In the genomic region with DNA sequence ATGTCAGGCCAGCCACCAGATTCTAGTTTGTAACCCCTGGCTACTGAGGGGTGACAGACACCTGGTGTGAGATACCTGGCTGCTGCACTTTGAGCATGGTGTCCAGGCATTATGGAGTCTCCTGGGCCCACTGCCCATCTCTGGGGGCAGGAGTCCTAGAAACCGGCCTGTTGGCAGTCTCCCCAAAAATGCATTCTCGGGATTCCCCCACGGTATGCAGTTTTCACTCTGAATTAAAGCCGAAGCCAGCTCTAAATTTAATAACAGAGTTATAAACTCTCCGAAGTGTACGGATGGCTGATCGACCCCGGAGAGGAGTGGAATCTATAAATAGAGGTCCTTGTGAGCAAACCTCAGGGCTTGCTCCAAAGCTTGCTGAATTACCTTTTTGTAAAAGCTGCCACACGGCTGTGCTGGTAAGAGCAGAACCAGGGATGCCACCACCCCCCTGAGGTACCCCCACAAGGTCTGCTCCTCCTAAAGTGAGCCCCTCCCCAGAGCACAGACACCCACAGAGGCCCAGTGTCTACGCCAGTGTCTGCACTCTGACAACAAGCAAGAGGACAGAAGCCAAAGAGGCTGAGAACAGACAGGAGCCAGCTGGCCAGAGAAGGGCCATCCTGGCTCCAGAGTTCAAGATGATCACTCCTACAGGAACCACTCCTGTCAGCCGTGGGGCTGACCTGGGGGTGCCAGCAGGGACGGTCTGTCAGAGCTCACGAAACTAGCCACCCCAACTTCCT, we compare ENCODE assay signal across 11 mouse cellular contexts. TPM values are rescaled to one million over a fixed set of nuclear protein-coding genes. Genes with fewer than 3 reads are reported as not detected.
A peak's percentile ranks its signal among the peaks of the same experiment; 100 is the strongest.
DNase-seq lines count a peak whose midpoint lies in the region; ATAC-seq and TF ChIP-seq lines count a peak whose summit lies in the region.
"Had no signal": no experiment of that assay in that cellular context is flagged by ENCODE, and none has a peak within 500 bp of the region (broad histone marks: within the 10 kb centered on the region; RNA-seq: fewer than 3 reads in every experiment).

No protein-coding gene starts in this region.

- no peak for TF ChIP-seq EP300 in stomach, postnatal 0 days (optimal IDR thresholded peaks at IDR 0.05)

- peaks cover 47% of the 10 kb centered on the region for H3K27me3 ChIP-seq in forebrain, embryonic 10.5 days (ENCODE audit: poor library complexity, severe bottlenecking)
- H3K27me3 ChIP-seq in forebrain, embryonic 11.5 days (ENCODE audit: control insufficient read depth, insufficient read depth, low read length) = no peaks in the 10 kb centered on the region; the same call in 1 of the 2 replicates
- no peaks in the 10 kb centered on the region for H3K27me3 ChIP-seq in midbrain, postnatal 0 days (ENCODE audit: insufficient read depth, low read length)
- no peaks in the 10 kb centered on the region for H3K27me3 ChIP-seq in midbrain, embryonic 14.5 days (ENCODE audit: control insufficient read depth, insufficient read depth, low read length)
- peaks cover 18% of the 10 kb centered on the region; the same call in 1 of the 2 replicates for H3K27me3 ChIP-seq in limb, embryonic 12.5 days
- H3K27me3 ChIP-seq in stomach, postnatal 0 days (ENCODE audit: control insufficient read depth, insufficient read depth, low read length) = no peaks in the 10 kb centered on the region

- H3K4me1 ChIP-seq in forebrain, embryonic 10.5 days = peaks cover 25% of the 10 kb centered on the region
- no peaks in the 10 kb centered on the region for H3K4me1 ChIP-seq in forebrain, embryonic 11.5 days (replicated peaks; ENCODE audit: control insufficient read depth, insufficient read depth, low read length)
- H3K4me1 ChIP-seq in midbrain, postnatal 0 days (ENCODE audit: insufficient read depth, low read length) = no peaks in the 10 kb centered on the region
- H3K4me1 ChIP-seq in midbrain, embryonic 14.5 days (ENCODE audit: control insufficient read depth, insufficient read depth, low read length) = no peaks in the 10 kb centered on the region
- H3K4me1 ChIP-seq in limb, embryonic 12.5 days (replicated peaks) = peaks cover 55% of the 10 kb centered on the region
- H3K4me1 ChIP-seq in stomach, postnatal 0 days (replicated peaks; ENCODE audit: control insufficient read depth, insufficient read depth) = no peaks in the 10 kb centered on the region

- H3K27ac ChIP-seq in forebrain, embryonic 10.5 days = 0 out of 2 replicates have a peak overlapping the region, but pooled peaks have one; percentile 8
- no peak overlapping the region for H3K27ac ChIP-seq in forebrain, embryonic 11.5 days (ENCODE audit: low read depth, low read length)
- H3K27ac ChIP-seq in midbrain, postnatal 0 days (ENCODE audit: low read depth, low read length) = no peak overlapping the region
- H3K27ac ChIP-seq in midbrain, embryonic 14.5 days (replicated peaks; ENCODE audit: low read depth, low read length) = no peak overlapping the region
- 0 out of 2 replicates have a peak overlapping the region, but pooled peaks have one; percentile 31 for H3K27ac ChIP-seq in limb, embryonic 12.5 days
- H3K27ac ChIP-seq in stomach, postnatal 0 days (replicated peaks) = 0 out of 2 replicates have a peak overlapping the region, but pooled peaks have one; percentile 13
- H3K27ac ChIP-seq: midbrain, embryonic 12.5 days had no signal

- H3K4me3 ChIP-seq in forebrain, embryonic 10.5 days = no peak overlapping the region
- no peak overlapping the region for H3K4me3 ChIP-seq in forebrain, embryonic 11.5 days (ENCODE audit: low read depth, low read length)
- no peak overlapping the region for H3K4me3 ChIP-seq in midbrain, postnatal 0 days (ENCODE audit: low read depth, low read length)
- H3K4me3 ChIP-seq in midbrain, embryonic 14.5 days (replicated peaks; ENCODE audit: low read depth, low read length) = no peak overlapping the region
- H3K4me3 ChIP-seq in limb, embryonic 12.5 days (replicated peaks) = no peak overlapping the region
- no peak overlapping the region for H3K4me3 ChIP-seq in stomach, postnatal 0 days (ENCODE audit: low read depth, low read length)
- H3K4me3 ChIP-seq: midbrain, embryonic 12.5 days had no signal

- H3K9ac ChIP-seq in forebrain, embryonic 11.5 days (ENCODE audit: low read length) = no peak overlapping the region
- H3K9ac ChIP-seq in midbrain, postnatal 0 days (replicated peaks; ENCODE audit: low read length, poor library complexity, severe bottlenecking) = no peak overlapping the region
- H3K9ac ChIP-seq in midbrain, embryonic 14.5 days (replicated peaks; ENCODE audit: low read length) = no peak overlapping the region
- 0 out of 2 replicates have a peak overlapping the region, but pooled peaks have one; percentile 18 for H3K9ac ChIP-seq in limb, embryonic 12.5 days (replicated peaks)
- no peak overlapping the region for H3K9ac ChIP-seq in stomach, postnatal 0 days (ENCODE audit: low read length)
- H3K9ac ChIP-seq: midbrain, embryonic 12.5 days had no signal

- no peak for TF ChIP-seq CTCF in midbrain, postnatal 0 days (IDR thresholded peaks at IDR 0.05)
- no peak for TF ChIP-seq CTCF in stomach, postnatal 0 days (IDR thresholded peaks at IDR 0.05; ENCODE audit: low read depth)

- no peak overlapping the region for H3K4me2 ChIP-seq in forebrain, embryonic 11.5 days (ENCODE audit: low read depth, low read length, severe bottlenecking)
- no peak overlapping the region for H3K4me2 ChIP-seq in midbrain, postnatal 0 days (ENCODE audit: low read depth, low read length, poor library complexity, severe bottlenecking)
- no peak overlapping the region for H3K4me2 ChIP-seq in midbrain, embryonic 14.5 days (ENCODE audit: low read length)
- no peak overlapping the region for H3K4me2 ChIP-seq in limb, embryonic 12.5 days
- no peak overlapping the region for H3K4me2 ChIP-seq in stomach, postnatal 0 days (replicated peaks; ENCODE audit: low read depth)
- H3K4me2 ChIP-seq: midbrain, embryonic 12.5 days had no signal

- ATAC-seq in forebrain, embryonic 11.5 days (replicated peaks; ENCODE audit: low FRiP score) = no peak
- no peak; the same call in 1 of the 2 replicates for ATAC-seq in midbrain, postnatal 0 days (ENCODE audit: low FRiP score)
- ATAC-seq in midbrain, embryonic 14.5 days (ENCODE audit: low FRiP score, low TSS enrichment) = no peak
- no peak for ATAC-seq in limb, embryonic 12.5 days (ENCODE audit: insufficient number of reproducible peaks, insufficient read depth, low FRiP score, low TSS enrichment, low read depth)
- ATAC-seq in stomach, postnatal 0 days (ENCODE audit: low FRiP score, low TSS enrichment) = no peak

- no peak for DNase-seq in forebrain, embryonic 10.5 days (ENCODE audit: extremely low spot score, low spot score)
- DNase-seq in forebrain, embryonic 11.5 days (ENCODE audit: low spot score) = no peak
- DNase-seq in midbrain, postnatal 0 days (ENCODE audit: low spot score) = peak; percentile 40
- no peak for DNase-seq in midbrain, embryonic 14.5 days
- no peak for DNase-seq in stomach, postnatal 0 days (ENCODE audit: low spot score)
- no peak for DNase-seq in neural tube, embryonic 10.5 days (ENCODE audit: extremely low spot score, low spot score)
- DNase-seq in layer of hippocampus, postnatal 36 days = no peak

- H3K36me3 ChIP-seq in forebrain, embryonic 10.5 days (replicated peaks) = no peaks in the 10 kb centered on the region
- H3K36me3 ChIP-seq in forebrain, embryonic 11.5 days (ENCODE audit: control insufficient read depth, insufficient read depth, low read length) = no peaks in the 10 kb centered on the region
- no peaks in the 10 kb centered on the region for H3K36me3 ChIP-seq in midbrain, postnatal 0 days (ENCODE audit: insufficient read depth, low read length)
- no peaks in the 10 kb centered on the region for H3K36me3 ChIP-seq in midbrain, embryonic 14.5 days (ENCODE audit: control insufficient read depth, insufficient read depth, low read length)
- H3K36me3 ChIP-seq in limb, embryonic 12.5 days = no peaks in the 10 kb centered on the region
- no peaks in the 10 kb centered on the region for H3K36me3 ChIP-seq in stomach, postnatal 0 days (ENCODE audit: control insufficient read depth, insufficient read depth, low read length)
- H3K36me3 ChIP-seq: midbrain, embryonic 12.5 days had no signal

- no peaks in the 10 kb centered on the region for H3K9me3 ChIP-seq in forebrain, embryonic 10.5 days
- H3K9me3 ChIP-seq in forebrain, embryonic 11.5 days (ENCODE audit: control insufficient read depth, low read length) = no peaks in the 10 kb centered on the region
- H3K9me3 ChIP-seq in midbrain, postnatal 0 days (ENCODE audit: low read length) = no peaks in the 10 kb centered on the region
- H3K9me3 ChIP-seq in midbrain, embryonic 14.5 days (ENCODE audit: control insufficient read depth, low read length) = no peaks in the 10 kb centered on the region
- H3K9me3 ChIP-seq in limb, embryonic 12.5 days = no peaks in the 10 kb centered on the region
- H3K9me3 ChIP-seq in stomach, postnatal 0 days (ENCODE audit: control insufficient read depth, low read length) = no peaks in the 10 kb centered on the region
- H3K9me3 ChIP-seq: midbrain, embryonic 12.5 days had no signal

- WGBS in forebrain, embryonic 10.5 days = 80% methylated on average over 13 of the region's 13 CpGs
- 79% methylated on average over 13 of the region's 13 CpGs for WGBS in forebrain, embryonic 11.5 days
- 60% methylated on average over 13 of the region's 13 CpGs for WGBS in midbrain, postnatal 0 days
- WGBS in midbrain, embryonic 14.5 days = 82% methylated on average over 13 of the region's 13 CpGs
- WGBS in limb, embryonic 12.5 days = 73% methylated on average over 13 of the region's 13 CpGs
- 50% methylated on average over 13 of the region's 13 CpGs for WGBS in stomach, postnatal 0 days

RNA-seq across cellular contexts. Expression of gene Ttc34, which starts 49.1 kb away (rescaled TPM):
- 0.58 and 0.61 TPM in 2 replicates for polyA plus RNA-seq in forebrain, embryonic 10.5 days (2016; fragmentation: Nextera tagmentation; extraction: Ambion mirVana)
- 0.11 and 0.20 TPM in 2 replicates for polyA plus RNA-seq in forebrain, embryonic 11.5 days (2014; fragmentation: Nextera tagmentation; extraction: Ambion mirVana)
- 2.5 and 3.9 TPM in 2 replicates for total RNA-seq in midbrain, postnatal 0 days (2014; rRNA removed)
- 2.9 and 3.3 TPM in 2 replicates for polyA plus RNA-seq in midbrain, postnatal 0 days (2015; fragmentation: Nextera tagmentation; extraction: Ambion mirVana)
- 1.8 TPM in 2 replicates for polyA plus RNA-seq in midbrain, embryonic 14.5 days (2014; fragmentation: Nextera tagmentation; extraction: Ambion mirVana)
- polyA plus RNA-seq in limb, embryonic 12.5 days (2016; fragmentation: Nextera tagmentation; extraction: Ambion mirVana) = 0.23 and 0.54 TPM in 2 replicates
- 0.06 and 0.10 TPM in 2 replicates for polyA plus RNA-seq in stomach, postnatal 0 days (2015; fragmentation: Nextera tagmentation; extraction: Ambion mirVana)
- 1 to 10 TPM; 2.1 to 2.7 TPM for total RNA-seq in layer of hippocampus, postnatal 36 days (2021)
- total RNA-seq: common myeloid progenitor, adult 5-6 weeks had no signal
- polyA plus RNA-seq: kidney, adult 2 months had no signal

Comparison
In these comparisons a context has a peak if more than half of its experiments do, and no peak if none do; other contexts are left out.
1. H3K27ac ChIP-seq: peak in forebrain, embryonic 10.5 days (single experiment), limb, embryonic 12.5 days (single experiment) and stomach, postnatal 0 days (single experiment); none in forebrain, embryonic 11.5 days (single experiment), midbrain, postnatal 0 days (single experiment) and midbrain, embryonic 14.5 days (single experiment).